Mouse (Mus musculus) neural tube, embryonic 14.5 days (tissue): ENCODE measurements at regions not wholly inside any gene's neighbourhood (a gene's known extent, or its start where the extent isn't known, plus 50 kb on each side); places are given as distances from the start of the nearest gene placed in this dataset.

Source experiments
- ATAC-seq: fragments of 200-750 bp; cut with Nextera tagmentation; 2 replicates; pipeline ENCODE4 v1.8.0; 2017; ENCODE audit warnings: low read depth, mild to moderate bottlenecking, moderate TSS enrichment, moderate library complexity
- H3K27ac ChIP-seq: fragments of 300-500 bp; sonication (generic); 2 replicates; pipeline ENCODE4 v1.5.1; 2014; ENCODE audit warnings: low read depth, mild to moderate bottlenecking, control low read depth, low read length, moderate library complexity, mixed read lengths
- H3K27me3 ChIP-seq: fragments of 300-500 bp; sonication (generic); 2 replicates; pipeline ENCODE4 v1.6.1; 2014; ENCODE audit warnings: low read length; ENCODE audit not compliant: control insufficient read depth, insufficient read depth
- H3K36me3 ChIP-seq: fragments of 300-500 bp; sonication (generic); 2 replicates; pipeline ENCODE4 v1.6.1; 2014; ENCODE audit warnings: low read length, mixed read lengths; ENCODE audit not compliant: control insufficient read depth, insufficient read depth
- H3K4me1 ChIP-seq: fragments of 300-500 bp; sonication (generic); 2 replicates; pipeline ENCODE4 v1.6.1; 2014; ENCODE audit warnings: low read length; ENCODE audit not compliant: control insufficient read depth, insufficient read depth
- H3K4me2 ChIP-seq: fragments of 300-500 bp; sonication (generic); 2 replicates; pipeline ENCODE4 v1.6.1; 2014; ENCODE audit warnings: mild to moderate bottlenecking, low read depth, low read length, control low read depth
- H3K4me3 ChIP-seq: fragments of 300-500 bp; sonication (generic); 2 replicates; pipeline ENCODE4 v1.5.1; 2014; ENCODE audit warnings: low read depth, low read length, control low read depth, mixed read lengths
- H3K9ac ChIP-seq: fragments of 300-500 bp; sonication (generic); replicated peaks from 2 replicates; pipeline ENCODE4 v1.6.1; 2014; ENCODE audit warnings: low read depth, mild to moderate bottlenecking, control low read depth, low read length, mixed read lengths
- H3K9me3 ChIP-seq: fragments of 300-500 bp; sonication (generic); 2 replicates; pipeline ENCODE4 v1.6.1; 2016; ENCODE audit warnings: low read length; ENCODE audit not compliant: control insufficient read depth
- WGBS: fragments of 180-500 bp; shearing (Covaris S2); extraction: QIAGEN DNeasy Blood & Tissue Kit; methylation state at CpG from one replicate; pipeline ENCODE4 v1.1.7; 2014; 5-methylcytosine and 5-hydroxymethylcytosine counted together

DNA sequence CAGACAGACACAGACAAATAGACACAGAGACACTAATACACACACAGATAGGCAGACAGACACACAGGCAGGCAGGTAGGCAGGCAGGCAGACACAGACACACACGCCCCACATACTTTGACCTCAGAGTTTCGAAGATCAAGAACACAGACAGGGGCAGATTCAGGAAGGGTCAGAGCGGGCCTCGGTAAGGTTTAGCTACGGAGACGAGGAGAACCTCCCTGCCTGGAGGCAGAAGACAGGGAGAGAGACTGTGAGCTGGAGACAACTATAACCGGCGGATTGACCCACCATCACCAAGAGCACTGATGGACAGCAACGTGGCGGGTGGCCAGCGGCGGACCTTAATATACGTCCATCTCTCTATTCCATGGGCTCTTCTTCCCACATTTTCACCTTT, 50.1 kb upstream of the Foxp4 start:
- peaks cover 27% of the 10 kb centered on the region for H3K4me1 ChIP-seq
- H3K27me3 ChIP-seq = peaks cover 11% of the 10 kb centered on the region; the same call in 1 of the 2 replicates
- no peak overlapping the region; the same call in 1 of the 2 replicates for H3K9ac ChIP-seq
- peak overlapping the region; percentile 29 for H3K4me3 ChIP-seq
- H3K27ac ChIP-seq = no peak overlapping the region
- no peaks in the 10 kb centered on the region for H3K9me3 ChIP-seq
- peak overlapping the region; percentile 77 for H3K4me2 ChIP-seq
- WGBS = 7% methylated on average over 13 of the region's 13 CpGs
- ATAC-seq = peak; percentile 15; the same call in 1 of the 2 replicates
- H3K36me3 ChIP-seq = no peaks in the 10 kb centered on the region
